Mouse (Mus musculus) liver, adult (tissue): ENCODE measurements around the gene Arhgap30.

ENCODE experiments used
- GATA4 ChIP-seq: IDR thresholded peaks from 2 replicates; pipeline ENCODE4 v1.6.1; 2014; ENCODE audit warnings: mild to moderate bottlenecking, low read length; ENCODE audit not compliant: insufficient replicate concordance

Arhgap30 gene

GRCm38 (mm10) chr1:171407263-171407662, 18.5 kb downstream of the Arhgap30 start:
- TF ChIP-seq GATA4: no peak

- TF ChIP-seq GATA4: no peak
Observed at GRCm38 (mm10) chr1:171410231-171410630, 21.5 kb downstream of the Arhgap30 start.

GRCm38 (mm10) chr1:171410947-171411484, 22.3 kb downstream of the Arhgap30 start, which contains the start of gene Usf1:
Gene Usf1, plus strand, starts transcription at chr1:171411313.
- peak; percentile 61; the same call in 1 of the 2 replicates for TF ChIP-seq GATA4

- no peak for TF ChIP-seq GATA4
Observed at GRCm38 (mm10) chr1:171411492-171411941, 22.8 kb downstream of the Arhgap30 start.

- TF ChIP-seq GATA4: no peak
Observed at GRCm38 (mm10) chr1:171412001-171412441, 23.3 kb downstream of the Arhgap30 start.

- TF ChIP-seq GATA4: no peak
Observed at GRCm38 (mm10) chr1:171412446-171412845, 23.7 kb downstream of the Arhgap30 start.

GRCm38 (mm10) chr1:171413608-171414007, 24.9 kb downstream of the Arhgap30 start:
- no peak for TF ChIP-seq GATA4

- no peak for TF ChIP-seq GATA4
Observed at GRCm38 (mm10) chr1:171418660-171419059, 29.9 kb downstream of the Arhgap30 start, which contains the start of gene Tstd1. Gene Tstd1, plus strand, starts transcription at chr1:171418872.

- TF ChIP-seq GATA4: no peak
Observed at GRCm38 (mm10) chr1:171419291-171419882, 30.6 kb downstream of the Arhgap30 start.

GRCm38 (mm10) chr1:171419905-171420304, 31.2 kb downstream of the Arhgap30 start:
- no peak for TF ChIP-seq GATA4

GRCm38 (mm10) chr1:171422504-171423095, 33.8 kb downstream of the Arhgap30 start:
- peak; percentile 51; the same call in 1 of the 2 replicates for TF ChIP-seq GATA4

GRCm38 (mm10) chr1:171424638-171425037, 35.9 kb downstream of the Arhgap30 start:
- TF ChIP-seq GATA4: no peak

GRCm38 (mm10) chr1:171425126-171425525, 36.4 kb downstream of the Arhgap30 start:
- TF ChIP-seq GATA4: peak; percentile 98

- no peak for TF ChIP-seq GATA4
Observed at GRCm38 (mm10) chr1:171432158-171432557, 43.4 kb downstream of the Arhgap30 start.

GRCm38 (mm10) chr1:171435288-171435814, 46.6 kb downstream of the Arhgap30 start:
- TF ChIP-seq GATA4: no peak

GRCm38 (mm10) chr1:171435974-171436373, 47.2 kb downstream of the Arhgap30 start:
- TF ChIP-seq GATA4: no peak
